Mouse (Mus musculus) hindbrain, postnatal 0 days (tissue): Measurements from ENCODE around the gene Cers6. TPM values are rescaled to one million over a fixed set of nuclear protein-coding genes. Genes with fewer than 3 reads are reported as not detected.

ENCODE experiments used
- ATAC-seq: fragments of 200-750 bp; cut with Nextera tagmentation; 2 replicates; pipeline ENCODE4 v1.8.0; 2017; ENCODE audit warnings: mild to moderate bottlenecking, moderate TSS enrichment, moderate library complexity
- DNase-seq: peaks from one replicate; pipeline ENCODE4 v3.0.0-alpha.2; 2015; ENCODE audit warnings: low spot score
- H3K27ac ChIP-seq: fragments of 300-500 bp; sonication (generic); 2 replicates; pipeline ENCODE4 v1.5.1; 2014; ENCODE audit warnings: mild to moderate bottlenecking
- H3K27me3 ChIP-seq: fragments of 300-500 bp; sonication (generic); 2 replicates; pipeline ENCODE4 v1.6.1; 2014; ENCODE audit warnings: low read length, mixed read lengths; ENCODE audit not compliant: insufficient read depth
- H3K36me3 ChIP-seq: fragments of 300-500 bp; sonication (generic); 2 replicates; pipeline ENCODE4 v1.6.1; 2014; ENCODE audit warnings: low read length, mixed read lengths; ENCODE audit not compliant: insufficient read depth
- H3K4me1 ChIP-seq: fragments of 300-500 bp; sonication (generic); 2 replicates; pipeline ENCODE4 v1.6.1; 2014; ENCODE audit warnings: antibody characterized with exemption, low read length, mixed read lengths; ENCODE audit not compliant: insufficient read depth
- H3K4me2 ChIP-seq: fragments of 300-500 bp; sonication (generic); 2 replicates; pipeline ENCODE4 v1.6.1; 2014; ENCODE audit warnings: low read depth, mild to moderate bottlenecking, low read length, moderate library complexity, mixed read lengths
- H3K4me3 ChIP-seq: fragments of 300-500 bp; sonication (generic); 2 replicates; pipeline ENCODE4 v1.5.1; 2014; ENCODE audit warnings: low read length
- H3K9ac ChIP-seq: fragments of 300-500 bp; sonication (generic); replicated peaks from 2 replicates; pipeline ENCODE4 v1.6.1; 2014; ENCODE audit warnings: mild to moderate bottlenecking, low read length, moderate library complexity, mixed read lengths
- H3K9me3 ChIP-seq: fragments of 300-500 bp; sonication (generic); 2 replicates; pipeline ENCODE4 v1.6.1; 2016; ENCODE audit warnings: low read length, mixed read lengths
- CTCF ChIP-seq: IDR thresholded peaks from 2 replicates; pipeline ENCODE4 v1.5.1; 2016; ENCODE audit warnings: antibody characterized with exemption, control low read depth, low read depth
- WGBS: fragments of 180-500 bp; shearing (Covaris S2); extraction: QIAGEN DNeasy Blood & Tissue Kit; methylation state at CpG from one replicate; pipeline ENCODE4 v1.1.7; 2014; 5-methylcytosine and 5-hydroxymethylcytosine counted together
- polyA plus RNA-seq: library from polyadenylated mRNA; unstranded; fragments of >200 nt; fragmentation: Nextera tagmentation; extraction: Ambion mirVana; gene quantifications from 2 replicates; pipeline ENCODE4 v1.2.1, GENCODE M21; 2015
- total RNA-seq: library from RNA; depleted of rRNA; stranded (reverse); fragments of >200 nt; gene quantifications from 2 replicates; pipeline ENCODE4 v1.2.3, GENCODE M21; 2014

Cers6 gene
- total and polyA plus RNA-seq, 2 experiments from 2014 or later = 25.8 to 58.7 TPM

DNA sequence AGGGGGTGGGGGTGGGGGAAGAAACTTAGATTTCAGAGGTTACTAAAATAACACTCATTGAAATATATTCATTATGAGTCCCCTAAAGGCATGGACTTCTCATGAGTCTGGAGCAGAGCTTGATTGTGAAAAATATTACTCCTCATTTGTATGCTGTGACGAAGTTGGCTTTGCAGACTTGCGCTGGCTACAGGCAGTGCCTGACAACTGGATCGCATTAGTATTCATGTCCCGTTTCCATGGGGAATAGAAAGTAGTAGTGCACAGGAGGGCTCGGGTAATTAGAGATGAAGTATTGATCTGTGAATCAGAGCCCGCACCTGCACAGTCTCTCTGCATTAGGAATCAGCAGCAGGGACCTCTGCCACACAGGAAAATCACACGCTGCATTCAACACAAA is 150.2 kb downstream of the Cers6 start:
- H3K9ac ChIP-seq = no peak overlapping the region
- 15% methylated on average over 7 of the region's 7 CpGs for WGBS
- no peak for TF ChIP-seq CTCF
- ATAC-seq (peak; percentile 83), DNase-seq (peak; percentile 72)
- H3K9me3 ChIP-seq = no peaks in the 10 kb centered on the region
- H3K27ac ChIP-seq = no peak overlapping the region
- H3K36me3 ChIP-seq = no peaks in the 10 kb centered on the region
- no peaks in the 10 kb centered on the region for H3K27me3 ChIP-seq
- peaks cover 15% of the 10 kb centered on the region for H3K4me1 ChIP-seq
- H3K4me3 ChIP-seq = no peak overlapping the region
- peak overlapping the region; percentile 31 for H3K4me2 ChIP-seq

DNA sequence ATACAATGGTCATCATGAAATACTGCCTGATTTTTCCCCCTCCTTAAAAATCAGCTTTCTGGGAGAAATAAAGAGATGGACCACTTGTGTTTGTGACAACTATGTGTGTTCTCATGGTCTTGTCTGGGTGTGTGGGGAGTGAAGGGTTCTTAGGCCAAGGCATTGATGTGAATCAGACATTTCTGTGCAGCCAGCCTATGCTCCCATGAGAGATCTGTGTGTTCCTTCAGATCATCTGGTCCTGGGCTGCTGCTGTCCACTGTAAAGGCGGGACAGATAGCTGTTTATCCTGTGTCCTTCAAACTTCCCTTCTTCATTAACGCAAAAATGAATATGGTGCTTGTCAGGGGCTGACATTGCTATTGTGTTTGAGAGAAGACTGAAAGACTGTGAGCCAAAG is 150.6 kb downstream of the Cers6 start:
- WGBS = 50% methylated on average over 2 of the region's 2 CpGs
- H3K4me3 ChIP-seq = no peak overlapping the region
- no peak for TF ChIP-seq CTCF
- H3K4me1 ChIP-seq = peaks cover 15% of the 10 kb centered on the region
- no peak overlapping the region for H3K9ac ChIP-seq
- H3K9me3 ChIP-seq = no peaks in the 10 kb centered on the region
- no peaks in the 10 kb centered on the region for H3K36me3 ChIP-seq
- DNase-seq = no peak
- ATAC-seq = no peak
- H3K27ac ChIP-seq = no peak overlapping the region
- H3K4me2 ChIP-seq = peak overlapping the region; percentile 31
- H3K27me3 ChIP-seq = no peaks in the 10 kb centered on the region

- 93% methylated on average over 9 of the region's 9 CpGs for WGBS
- ATAC-seq = no peak
- no peak for TF ChIP-seq CTCF
Observed at GRCm38 (mm10) chr2:69014241-69014640, 153.0 kb downstream of the Cers6 start.

DNA sequence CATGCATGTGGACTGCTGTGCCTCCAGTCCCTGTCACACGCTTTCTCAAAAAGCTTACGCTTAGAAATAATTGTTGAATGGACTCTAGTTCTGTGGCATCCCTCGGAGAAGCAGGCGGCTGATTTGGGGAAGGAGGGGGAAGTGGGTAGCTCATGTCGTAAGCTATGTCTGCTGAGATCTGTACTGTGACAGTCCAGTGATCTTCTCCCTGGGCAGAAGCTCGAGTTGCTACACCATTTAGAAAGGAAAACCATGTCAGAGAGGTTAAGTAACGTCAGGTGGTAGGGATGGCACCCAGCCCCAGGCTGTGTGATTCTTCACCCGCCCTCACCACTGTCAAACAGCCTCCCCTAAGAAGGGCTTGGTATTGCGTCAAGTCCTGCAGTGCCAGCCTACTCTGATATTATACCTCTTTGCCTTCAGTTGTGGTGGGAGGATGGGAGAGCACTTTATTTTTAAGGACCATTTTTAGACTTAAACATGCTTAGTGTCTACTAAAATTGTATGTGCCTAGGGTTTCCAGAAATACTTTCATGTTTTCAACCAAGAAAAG is 154.0 kb downstream of the Cers6 start:
- ATAC-seq = no peak
- DNase-seq = no peak
- Histone ChIP-seq H3K27me3 (no peaks in the 10 kb centered on the region), H3K27ac (no peak overlapping the region), H3K4me3 (no peak overlapping the region), H3K9ac (no peak overlapping the region), H3K4me2 (no peak overlapping the region), H3K9me3 (no peaks in the 10 kb centered on the region), H3K4me1 (peaks cover 15% of the 10 kb centered on the region), H3K36me3 (no peaks in the 10 kb centered on the region)
- 65% methylated on average over 9 of the region's 9 CpGs for whole genome bisulfite sequencing
- TF ChIP-seq CTCF = no peak

More at GRCm38 (mm10) chr2:69014241-69014640, 153.0 kb downstream of the Cers6 start:
- H3K4me2 ChIP-seq = no peak overlapping the region
- DNase-seq = no peak
- H3K4me3 ChIP-seq = no peak overlapping the region
- H3K9me3 ChIP-seq = no peaks in the 10 kb centered on the region
- no peak overlapping the region for H3K27ac ChIP-seq
- H3K4me1 ChIP-seq = peaks cover 15% of the 10 kb centered on the region
- H3K9ac ChIP-seq = no peak overlapping the region
- H3K36me3 ChIP-seq = no peaks in the 10 kb centered on the region
- H3K27me3 ChIP-seq = no peaks in the 10 kb centered on the region

DNA sequence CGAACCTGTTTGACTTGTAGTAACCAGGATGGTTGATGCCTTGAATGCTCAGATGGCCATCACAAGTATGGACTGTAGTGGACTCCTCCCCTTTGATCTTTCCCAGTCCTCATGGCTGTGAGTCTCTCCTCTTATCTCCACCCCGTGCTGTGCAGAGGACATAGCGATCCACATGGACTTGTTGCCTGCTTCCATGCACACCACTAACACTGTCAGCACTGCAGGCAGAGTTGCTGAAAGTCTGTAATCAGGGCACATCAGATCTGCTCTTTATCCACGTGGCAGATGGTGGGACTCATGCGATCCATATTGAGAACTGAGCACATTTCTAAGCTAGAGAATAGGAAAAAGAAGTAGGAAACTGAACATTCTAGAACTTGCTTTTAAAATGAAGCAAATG is 154.6 kb downstream of the Cers6 start:
- DNase-seq (no peak), ATAC-seq (no peak)
- no peak overlapping the region for H3K27ac ChIP-seq
- 83% methylated on average over 5 of the region's 5 CpGs for WGBS
- H3K4me2 ChIP-seq = no peak overlapping the region
- H3K27me3 ChIP-seq = no peaks in the 10 kb centered on the region
- H3K9ac ChIP-seq = no peak overlapping the region
- no peak for TF ChIP-seq CTCF
- no peaks in the 10 kb centered on the region for H3K9me3 ChIP-seq
- peaks cover 13% of the 10 kb centered on the region for H3K4me1 ChIP-seq
- H3K36me3 ChIP-seq = no peaks in the 10 kb centered on the region
- no peak overlapping the region for H3K4me3 ChIP-seq

GRCm38 (mm10) chr2:69019026-69019565 is 157.9 kb downstream of the Cers6 start:
- no peaks in the 10 kb centered on the region for H3K36me3 ChIP-seq

GRCm38 (mm10) chr2:69019821-69020489 is 158.7 kb downstream of the Cers6 start:
- H3K36me3 ChIP-seq = no peaks in the 10 kb centered on the region
- no peak overlapping the region for H3K27ac ChIP-seq
- H3K4me3 ChIP-seq = no peak overlapping the region
- no peak overlapping the region for H3K9ac ChIP-seq
- WGBS = 86% methylated on average over 6 of the region's 6 CpGs
- no peaks in the 10 kb centered on the region for H3K27me3 ChIP-seq
- no peaks in the 10 kb centered on the region for H3K4me1 ChIP-seq
- no peaks in the 10 kb centered on the region for H3K9me3 ChIP-seq
- ATAC-seq = no peak
- no peak for DNase-seq
- TF ChIP-seq CTCF = no peak
- H3K4me2 ChIP-seq = no peak overlapping the region

More at GRCm38 (mm10) chr2:69019026-69019565, 157.9 kb downstream of the Cers6 start:
- Histone ChIP-seq H3K9ac (no peak overlapping the region), H3K9me3 (no peaks in the 10 kb centered on the region), H3K4me3 (no peak overlapping the region), H3K4me1 (no peaks in the 10 kb centered on the region), H3K4me2 (no peak overlapping the region), H3K27me3 (no peaks in the 10 kb centered on the region), H3K27ac (no peak overlapping the region)
- DNase-seq = no peak
- no peak for ATAC-seq
- TF ChIP-seq CTCF = no peak
- WGBS = 90% methylated on average over 13 of the region's 13 CpGs
